Mouse (Mus musculus) spleen, postnatal 36 days (tissue): ENCODE measurements around the gene Deup1.
A peak's percentile ranks its signal among the peaks of the same experiment; 100 is the strongest.
"Not testable (repeated sequence)": the region's sequence is repeated elsewhere in the genome, so short reads cannot be mapped to it uniquely, and the experiment has no call there.

Source experiments
- DNase-seq, 2 experiments: peaks; one replicate each; pipeline ENCODE4 v3.0.0; 2022; ENCODE audit warnings: low spot score in 2 of 2, mixed read lengths in 1 of 2

The Deup1 gene

DNA sequence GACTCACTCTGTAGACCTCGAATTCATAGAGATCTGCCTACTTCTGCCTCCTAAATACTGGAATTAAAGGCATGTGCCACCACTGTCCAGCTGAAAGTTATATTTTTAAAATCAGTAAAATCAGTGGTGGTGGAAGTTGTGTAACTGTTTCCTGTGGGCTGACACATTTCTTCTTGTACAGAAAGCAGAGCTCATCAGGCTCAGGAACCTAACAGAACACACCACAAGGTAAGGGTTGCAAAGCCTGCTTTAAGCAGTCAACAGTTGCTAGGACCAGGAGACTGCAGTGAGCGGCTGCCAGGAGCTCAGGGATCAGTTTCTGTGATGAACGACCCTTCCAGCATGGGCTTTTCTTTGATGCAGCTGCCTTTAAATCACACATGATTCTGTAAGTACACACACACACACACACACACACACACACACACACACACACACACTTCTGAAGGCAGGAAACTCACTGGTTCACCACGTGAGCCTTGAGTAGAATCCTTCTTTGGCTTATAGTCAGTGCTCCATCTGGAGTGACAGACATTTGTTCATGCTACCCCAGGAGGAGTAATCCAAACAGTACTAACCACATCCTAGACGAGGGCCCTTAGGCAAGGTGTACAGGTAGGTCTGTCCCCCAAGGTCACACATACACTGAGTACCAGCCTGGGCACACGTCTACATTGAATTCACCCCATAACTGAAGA, 40.4 kb downstream of the Deup1 start:
- no peak for DNase-seq

DNA sequence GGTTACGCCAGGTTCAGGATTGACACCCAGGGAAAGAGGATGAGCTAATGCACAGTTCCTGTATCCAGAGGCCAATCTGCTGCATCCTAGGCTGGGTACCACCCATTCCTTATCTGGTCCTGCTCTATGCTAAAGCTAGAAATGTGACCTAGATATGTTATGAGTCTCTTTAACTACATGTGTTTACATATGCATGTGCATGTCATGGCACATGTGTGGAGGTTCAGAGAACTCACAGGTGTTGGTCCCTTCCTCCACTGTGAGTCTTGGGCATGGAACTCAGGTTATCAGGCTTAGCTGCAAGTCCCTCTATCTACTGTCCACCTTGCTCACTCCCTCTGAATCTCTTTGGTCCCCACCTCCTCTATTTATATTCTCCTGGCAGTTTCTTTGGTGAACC, 41.8 kb downstream of the Deup1 start:
- no peak for DNase-seq

GRCm38 (mm10) chr9:15584209-15584608, 43.5 kb downstream of the Deup1 start:
- no peak for DNase-seq

- no peak for DNase-seq
These were observed 45.7 kb downstream of the Deup1 start for GRCm38 (mm10) chr9:15582026-15582425.

- DNase-seq = no peak
These were observed 47.6 kb downstream of the Deup1 start for GRCm38 (mm10) chr9:15580176-15580575.

GRCm38 (mm10) chr9:15578946-15579345, 48.8 kb downstream of the Deup1 start:
- DNase-seq = no peak

GRCm38 (mm10) chr9:15578427-15578826, 49.3 kb downstream of the Deup1 start:
- no peak for DNase-seq

DNA sequence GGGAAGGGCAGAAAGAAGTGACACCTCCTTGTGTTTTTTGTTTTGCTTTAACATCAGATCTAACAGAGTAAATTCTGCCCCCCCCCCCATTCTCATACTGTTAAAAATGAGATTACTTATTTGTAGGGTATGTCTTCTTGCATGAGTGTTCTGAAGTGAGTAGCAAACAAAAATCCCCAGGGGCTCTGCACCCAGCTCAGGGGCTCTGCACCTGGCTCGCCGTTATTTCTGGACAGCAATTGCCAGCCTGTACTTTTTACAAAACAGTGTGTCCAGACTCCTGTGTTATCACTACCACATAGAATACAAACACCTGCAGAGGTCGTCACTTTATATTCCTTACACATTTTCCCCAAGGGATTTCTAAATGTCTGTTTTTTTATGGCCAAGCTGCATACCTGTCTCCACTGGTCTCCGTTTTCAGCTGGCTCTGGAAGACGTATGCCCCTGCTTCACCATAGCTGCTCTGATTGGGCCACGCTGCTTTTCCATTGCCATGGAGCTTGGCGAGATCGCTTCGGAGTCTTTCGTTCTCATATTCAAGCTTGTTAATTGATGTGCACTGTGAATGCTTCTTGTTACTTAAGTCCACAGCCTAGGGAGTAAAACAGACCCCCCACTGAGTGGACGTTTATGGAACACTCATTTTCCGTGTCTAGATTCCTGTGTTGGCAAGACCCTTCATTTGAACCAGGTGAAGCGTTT, 52.8 kb downstream of the Deup1 start:
- no peak for DNase-seq

DNA sequence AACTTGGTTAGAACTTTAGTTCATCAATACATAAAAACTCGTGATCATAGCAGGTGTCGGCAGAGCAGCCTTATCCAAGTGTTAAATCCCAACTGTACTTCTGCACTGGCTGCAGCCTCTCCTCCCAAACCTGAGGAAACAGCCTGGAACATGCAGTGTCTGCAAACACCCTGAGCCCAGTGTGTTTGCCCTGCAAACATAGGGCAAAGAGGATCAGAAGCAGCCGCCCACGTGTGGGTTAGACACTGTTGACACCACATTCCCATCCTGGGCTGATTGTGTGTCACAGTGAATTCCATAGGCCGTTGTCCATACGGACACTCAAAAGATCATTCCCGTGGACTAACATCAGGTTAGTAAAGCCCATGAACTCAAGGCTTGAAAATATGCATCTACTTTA, 65.4 kb downstream of the Deup1 start:
- no peak for DNase-seq

DNA sequence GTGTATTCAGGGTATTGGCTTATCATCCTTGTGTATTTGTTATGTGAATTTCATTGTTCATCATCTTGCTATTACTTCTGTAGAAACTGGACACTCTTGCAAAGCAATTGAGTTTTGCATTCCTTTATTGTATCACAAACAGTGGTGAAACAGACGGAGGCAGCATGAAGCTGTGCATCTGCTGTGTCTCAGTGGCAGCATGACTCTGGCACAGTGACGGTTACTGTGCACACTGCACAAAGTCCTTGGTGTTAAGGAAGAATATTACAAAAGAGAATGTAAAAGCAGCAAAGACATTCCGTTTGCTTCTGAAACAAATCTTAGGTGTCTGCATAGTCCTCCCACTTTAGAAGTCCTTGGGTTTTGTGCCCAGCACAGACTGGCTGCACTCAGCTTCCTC, 67.3 kb downstream of the Deup1 start:
- DNase-seq = no peak

GRCm38 (mm10) chr9:15553322-15553721, 74.4 kb downstream of the Deup1 start:
- DNase-seq = no peak

DNA sequence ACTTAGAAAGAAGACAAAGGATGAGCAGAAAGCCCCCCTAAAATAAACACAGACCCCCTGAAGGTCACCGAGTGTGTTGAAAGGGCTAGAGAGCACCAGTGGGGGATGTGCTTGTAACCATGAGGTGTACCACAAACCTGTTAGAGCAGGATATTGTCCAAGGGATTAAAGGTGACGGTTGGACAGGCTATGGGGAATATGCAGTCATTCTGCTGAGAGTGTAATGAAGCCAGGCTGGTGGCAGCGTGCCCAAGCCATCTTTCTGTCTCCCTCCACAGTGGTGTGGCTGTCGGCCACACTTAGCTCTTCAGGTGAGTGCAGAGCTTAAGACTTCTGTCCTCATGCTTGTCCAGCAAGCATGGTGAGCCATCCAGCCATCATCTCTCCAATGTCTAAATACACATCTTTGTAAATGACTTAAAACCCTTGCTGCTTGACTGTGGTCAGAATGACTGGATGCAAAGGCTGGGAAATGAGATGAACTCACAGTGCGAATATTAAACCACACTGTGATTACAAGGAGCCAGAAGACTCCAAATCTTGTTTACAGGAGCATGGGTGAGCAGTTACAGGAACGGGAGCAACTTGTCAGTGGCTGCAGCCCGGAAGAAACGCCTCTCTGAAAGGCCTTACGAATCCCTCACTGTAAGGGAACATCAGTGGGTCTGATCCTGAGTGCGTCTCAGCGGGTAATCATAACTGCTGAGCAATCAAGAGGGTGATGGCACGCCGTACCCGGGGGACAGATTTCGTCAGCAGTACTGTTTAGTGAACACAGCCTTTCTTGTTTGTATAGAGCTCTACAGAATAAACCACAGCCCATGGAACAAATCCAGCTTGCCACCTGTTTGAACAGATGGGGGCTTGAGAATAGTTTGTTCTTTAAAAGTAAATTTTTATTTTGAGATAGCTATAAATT, 75.5 kb downstream of the Deup1 start:
- no peak for DNase-seq

DNA sequence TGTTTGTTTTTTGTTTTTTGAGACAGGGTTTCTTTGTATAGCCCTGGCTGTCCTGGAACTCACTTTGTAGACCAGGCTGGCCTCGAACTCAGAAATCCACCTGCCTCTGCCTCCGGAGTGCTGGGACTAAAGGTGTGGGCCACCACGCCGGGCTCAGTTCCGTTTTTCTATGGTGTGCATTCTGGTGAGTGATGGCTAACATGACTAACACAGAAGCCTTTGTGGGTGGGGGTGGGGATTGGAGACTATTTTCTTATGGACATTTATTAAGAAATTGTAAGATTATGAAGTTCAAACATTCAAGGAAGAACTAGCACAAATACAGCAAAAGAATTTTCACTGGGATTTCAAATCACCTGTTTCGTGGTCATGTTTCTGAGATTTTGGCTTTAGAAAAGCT, 76.7 kb downstream of the Deup1 start:
- DNase-seq = not testable (repeated sequence)

GRCm38 (mm10) chr9:15550461-15550961, 77.2 kb downstream of the Deup1 start:
- DNase-seq = no peak

DNA sequence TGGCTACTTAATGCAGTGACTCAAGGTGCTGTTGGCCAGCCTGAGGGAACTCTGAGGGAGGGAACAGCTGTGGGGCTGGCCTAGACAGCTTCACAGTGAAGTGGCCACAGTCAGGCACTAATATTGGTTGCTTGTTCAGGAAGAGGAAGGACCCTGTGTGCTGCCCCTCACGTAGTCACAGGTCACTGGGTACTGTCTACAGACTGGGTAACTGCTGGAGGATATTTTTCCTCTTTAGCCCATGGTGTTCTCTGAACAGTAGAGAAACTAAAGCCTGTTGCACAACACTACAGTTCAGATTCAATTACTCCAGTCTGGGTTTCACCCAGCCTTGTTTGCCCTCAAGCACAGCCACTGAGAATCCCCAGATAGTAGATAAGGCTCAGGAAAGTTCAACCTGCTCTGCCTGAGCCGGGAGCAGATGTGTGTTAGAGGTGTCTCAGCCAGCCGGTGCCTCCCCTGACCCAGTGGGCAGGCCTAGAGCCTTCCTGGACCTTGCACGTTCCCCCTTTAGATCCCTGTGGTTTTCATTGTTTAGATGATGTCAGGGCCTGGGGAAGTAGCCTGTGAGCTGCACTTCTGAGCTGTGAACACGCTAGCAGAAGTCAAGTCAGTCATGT, 85.9 kb downstream of the Deup1 start:
- DNase-seq = no peak

- DNase-seq = no peak
These were observed 88.7 kb downstream of the Deup1 start for GRCm38 (mm10) chr9:15538979-15539533.

DNA sequence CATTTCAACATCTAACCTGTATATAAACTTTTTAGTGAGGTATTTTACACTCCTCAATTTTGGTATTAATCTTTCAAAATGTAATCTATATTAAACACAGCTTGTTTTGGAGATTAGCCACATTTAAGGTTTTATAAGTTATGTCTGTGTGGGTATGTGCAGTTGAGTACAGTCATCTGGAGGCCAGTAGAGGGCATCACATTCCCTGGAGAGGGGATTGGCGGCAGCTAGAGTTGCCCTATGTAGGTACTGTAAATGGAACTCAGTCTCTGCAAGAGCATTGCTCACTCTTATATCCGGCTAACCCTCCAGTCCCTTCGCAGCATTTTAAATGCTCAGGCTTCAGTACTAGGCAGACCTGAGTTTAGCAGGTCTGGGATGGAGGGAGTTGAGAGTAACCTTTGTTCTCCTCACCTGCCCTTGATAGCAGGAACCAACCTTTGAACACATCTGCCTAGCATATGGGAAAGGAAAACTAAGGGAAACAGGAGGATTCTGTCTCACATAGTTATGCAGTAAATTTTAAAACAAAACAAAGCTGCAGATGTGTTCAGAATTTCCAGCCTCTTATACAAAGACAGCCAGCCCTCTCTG, 90.2 kb downstream of the Deup1 start:
- DNase-seq = no peak

DNA sequence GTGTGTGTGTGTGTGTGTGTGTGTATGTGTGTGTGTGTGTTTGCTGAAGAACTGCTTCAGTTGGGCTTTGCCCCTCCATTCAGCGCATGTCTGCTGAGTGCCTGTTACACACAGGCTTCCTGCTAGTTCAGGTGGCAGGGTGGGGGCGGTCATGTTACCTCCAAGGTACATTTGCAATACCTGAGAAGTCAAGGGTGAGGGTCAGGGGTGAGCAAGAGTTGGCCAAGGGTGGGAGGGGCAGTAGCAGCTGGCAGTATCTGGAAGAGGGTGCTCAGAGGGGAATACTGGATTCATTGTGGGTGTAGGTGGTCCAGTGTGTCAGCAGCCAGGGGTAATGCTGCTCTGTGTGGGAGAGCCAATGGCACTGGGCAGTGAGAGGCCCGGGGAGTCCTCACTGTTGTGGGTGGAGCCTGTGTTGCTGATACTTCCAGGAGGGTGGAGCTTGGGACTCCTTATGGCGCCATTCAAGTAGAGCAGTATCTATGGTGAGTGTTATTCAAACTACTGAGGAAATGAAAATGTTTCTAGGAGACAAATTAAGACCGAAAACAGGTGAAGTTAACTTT, 90.8 kb downstream of the Deup1 start:
- DNase-seq = no peak

- DNase-seq = no peak
These were observed 92.3 kb downstream of the Deup1 start for GRCm38 (mm10) chr9:15535418-15535817.

DNA sequence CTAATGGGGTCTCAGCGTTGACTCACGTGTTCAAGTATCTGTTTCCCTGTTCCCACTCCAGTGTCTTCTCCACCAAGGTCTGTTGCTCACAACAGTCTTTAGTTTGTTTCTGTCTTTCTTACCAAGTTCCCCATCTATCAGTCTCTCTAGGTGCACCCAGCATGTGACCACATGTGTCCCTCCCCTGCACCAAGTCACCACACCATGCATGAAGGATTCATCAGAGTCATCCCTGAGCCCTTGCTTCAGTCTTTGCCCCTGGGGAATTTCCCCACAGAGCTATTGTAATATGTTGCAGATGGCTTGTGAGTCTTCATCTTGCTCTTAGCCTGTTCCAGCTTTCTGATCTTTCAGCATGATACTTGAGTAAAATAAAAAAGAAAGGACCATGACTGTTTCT, 93.6 kb downstream of the Deup1 start:
- peak; percentile 78 to 80 for DNase-seq
